Mouse (Mus musculus) gastrocnemius, postnatal 14 days (tissue): ENCODE measurements around the gene Cacna1e. TPM values are rescaled to one million over a fixed set of nuclear protein-coding genes. Genes with fewer than 3 reads are reported as not detected.

Source experiments
- DNase-seq: peaks from one replicate; pipeline ENCODE4 v3.0.0; 2021; ENCODE audit warnings: mixed read lengths
- intact Hi-C: fragments of 180-260 bp; cut with DNase I; formaldehyde crosslinking; loops from one replicate; pipeline ENCODE4 v1.15.1; 2025; ENCODE audit warnings: low total_unique reads
- total RNA-seq, 2 experiments: library from RNA; stranded (reverse); gene quantifications; 2 replicates each; pipeline ENCODE4 v1.2.3; 2021

The Cacna1e gene
- total RNA-seq, 2 experiments from 2014 or later: 0.16 to 0.31 TPM

DNA sequence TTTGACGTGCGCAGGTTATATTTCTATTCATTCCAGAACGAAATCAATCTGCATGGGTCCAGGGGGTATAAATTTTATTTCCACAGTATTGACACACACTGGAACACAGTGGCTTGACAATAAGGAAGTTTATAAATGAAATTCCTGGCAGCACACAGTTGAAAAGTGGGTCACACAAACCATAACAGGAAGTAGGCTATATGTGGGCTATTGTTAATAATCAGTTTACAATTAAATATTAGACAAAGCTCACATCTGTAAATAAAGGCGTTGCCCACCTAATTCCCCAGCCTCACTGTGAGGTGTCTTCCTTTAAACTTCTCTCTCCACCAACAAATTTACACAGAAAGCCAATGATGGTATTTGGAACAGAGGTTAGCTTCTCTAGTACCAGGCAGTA lies 305.6 kb downstream of the Cacna1e start:
- DNase-seq: no peak
- intact Hi-C loops: no loop called here

DNA sequence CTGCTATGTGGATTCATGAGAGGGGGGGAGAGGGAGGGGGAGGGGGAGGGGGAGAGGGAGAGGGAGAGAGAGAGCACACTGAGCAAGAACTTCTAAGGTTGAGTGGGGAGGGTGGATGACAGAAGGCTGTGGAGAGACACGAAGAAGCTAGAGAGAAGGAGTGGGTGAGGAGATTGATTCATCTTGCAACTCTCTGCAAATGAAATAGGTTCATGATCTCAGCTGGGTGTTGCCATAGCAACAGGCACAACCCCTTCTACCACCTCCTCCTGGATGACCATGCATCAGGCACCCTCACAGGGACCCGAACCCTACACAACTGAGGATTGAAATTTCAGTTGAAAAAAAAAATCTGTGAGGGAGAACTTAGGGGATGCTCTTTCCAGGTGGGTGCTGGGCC lies 307.9 kb downstream of the Cacna1e start:
- no peak for DNase-seq
- intact Hi-C loops: no loop called here

DNA sequence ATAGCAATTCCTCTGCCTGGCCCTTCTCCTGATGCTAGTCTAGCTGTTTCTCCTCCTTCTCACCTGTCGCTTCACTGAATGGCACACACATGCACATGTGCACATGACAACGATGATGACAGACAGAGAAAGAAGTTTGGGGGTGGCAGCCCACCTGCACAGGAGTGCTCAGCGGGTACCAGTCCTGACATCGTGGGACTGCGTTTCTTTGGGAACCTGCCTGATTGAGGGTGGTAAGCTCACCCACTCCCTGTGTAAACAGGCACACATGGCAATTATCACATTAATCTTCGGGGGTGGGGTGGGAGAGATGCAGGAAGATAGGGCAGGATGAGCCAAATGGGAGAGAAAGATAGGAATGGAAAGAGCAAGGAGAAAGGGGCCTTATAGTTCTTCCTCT lies 318.3 kb downstream of the Cacna1e start:
- intact Hi-C loops: no loop called here
- DNase-seq: no peak

DNA sequence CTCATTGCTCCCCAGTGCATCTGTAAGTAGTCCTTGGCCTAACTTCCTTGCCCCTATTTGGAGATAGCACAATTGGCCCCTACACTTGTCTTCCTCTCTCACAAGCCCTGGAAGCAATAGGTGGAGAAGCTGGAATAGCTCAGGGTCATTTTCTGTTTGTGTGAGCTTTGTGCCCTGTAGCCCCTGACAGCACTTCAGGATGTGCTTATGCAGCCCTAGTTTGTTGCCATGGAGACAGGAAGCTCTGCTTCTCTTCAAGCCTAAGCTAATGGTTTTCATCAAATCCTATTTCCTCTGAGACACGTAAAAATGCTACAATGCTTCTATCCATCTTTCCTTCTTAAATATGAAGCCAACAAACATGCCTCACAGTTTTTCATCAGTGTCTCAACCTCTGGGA lies 328.5 kb downstream of the Cacna1e start:
- no peak for DNase-seq
- intact Hi-C loops: no loop called here

DNA sequence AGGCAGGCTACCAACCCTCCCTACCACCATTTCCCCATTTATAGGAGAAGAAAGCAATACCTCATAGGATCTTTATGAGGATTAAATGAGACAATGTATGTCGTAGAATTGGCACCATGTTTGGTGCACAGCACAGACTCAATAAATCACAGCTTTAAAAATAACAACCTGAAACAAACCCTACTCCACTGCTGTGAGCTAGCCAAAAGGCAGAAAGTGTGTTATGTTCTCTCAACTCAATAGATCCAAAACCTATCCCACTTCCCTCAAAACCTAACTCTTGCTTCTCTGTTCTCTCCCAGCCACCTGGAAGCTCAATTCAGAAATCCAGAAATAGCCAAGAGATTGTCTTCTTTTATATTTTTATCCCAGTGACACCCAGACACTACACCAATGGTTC lies 331.2 kb downstream of the Cacna1e start:
- no peak for DNase-seq
- intact Hi-C loops: loop anchor here (5.0 kb wide), 1 partner anchor 54 kb away; no protein-coding TSS in a partner anchor

DNA sequence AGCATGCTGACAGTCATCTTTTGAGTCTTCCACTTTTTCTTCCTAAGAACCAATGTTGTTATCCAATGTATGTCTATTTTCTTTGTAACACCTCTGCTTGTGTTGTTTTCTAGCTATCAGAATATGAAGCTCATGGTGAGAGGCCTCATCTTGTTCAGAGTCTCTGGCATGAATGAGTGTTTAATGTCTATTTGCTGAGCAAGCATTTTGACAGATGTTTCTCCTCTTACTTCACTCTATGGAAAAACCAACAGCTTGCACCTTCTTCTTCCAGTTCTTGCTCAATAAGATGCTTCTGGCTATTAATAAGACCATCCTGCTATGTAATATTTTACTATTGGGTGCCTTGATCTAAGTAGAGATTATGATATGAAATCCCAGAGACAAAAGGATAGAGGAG lies 346.9 kb downstream of the Cacna1e start:
- no peak for DNase-seq
- intact Hi-C loops: no loop called here

DNA sequence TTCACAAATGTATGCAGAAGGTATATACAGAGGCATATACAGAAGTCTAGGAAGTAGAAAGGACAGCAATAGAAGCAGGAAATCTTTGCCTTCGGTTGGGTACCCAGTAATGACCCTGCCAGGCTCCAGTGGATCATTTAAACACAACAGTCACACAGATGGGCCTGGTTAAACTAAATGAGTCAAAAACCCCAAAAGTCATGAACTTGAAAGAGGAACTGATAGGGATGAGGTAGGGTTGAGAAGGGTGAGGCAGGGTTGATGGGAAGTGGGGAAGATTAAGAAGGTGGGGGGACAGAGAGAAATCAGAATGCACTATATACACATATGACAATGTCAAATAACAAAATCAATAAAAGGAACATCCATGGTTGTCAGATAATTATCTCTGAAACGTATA lies 347.5 kb downstream of the Cacna1e start:
- intact Hi-C loops: no loop called here
- DNase-seq: no peak

DNA sequence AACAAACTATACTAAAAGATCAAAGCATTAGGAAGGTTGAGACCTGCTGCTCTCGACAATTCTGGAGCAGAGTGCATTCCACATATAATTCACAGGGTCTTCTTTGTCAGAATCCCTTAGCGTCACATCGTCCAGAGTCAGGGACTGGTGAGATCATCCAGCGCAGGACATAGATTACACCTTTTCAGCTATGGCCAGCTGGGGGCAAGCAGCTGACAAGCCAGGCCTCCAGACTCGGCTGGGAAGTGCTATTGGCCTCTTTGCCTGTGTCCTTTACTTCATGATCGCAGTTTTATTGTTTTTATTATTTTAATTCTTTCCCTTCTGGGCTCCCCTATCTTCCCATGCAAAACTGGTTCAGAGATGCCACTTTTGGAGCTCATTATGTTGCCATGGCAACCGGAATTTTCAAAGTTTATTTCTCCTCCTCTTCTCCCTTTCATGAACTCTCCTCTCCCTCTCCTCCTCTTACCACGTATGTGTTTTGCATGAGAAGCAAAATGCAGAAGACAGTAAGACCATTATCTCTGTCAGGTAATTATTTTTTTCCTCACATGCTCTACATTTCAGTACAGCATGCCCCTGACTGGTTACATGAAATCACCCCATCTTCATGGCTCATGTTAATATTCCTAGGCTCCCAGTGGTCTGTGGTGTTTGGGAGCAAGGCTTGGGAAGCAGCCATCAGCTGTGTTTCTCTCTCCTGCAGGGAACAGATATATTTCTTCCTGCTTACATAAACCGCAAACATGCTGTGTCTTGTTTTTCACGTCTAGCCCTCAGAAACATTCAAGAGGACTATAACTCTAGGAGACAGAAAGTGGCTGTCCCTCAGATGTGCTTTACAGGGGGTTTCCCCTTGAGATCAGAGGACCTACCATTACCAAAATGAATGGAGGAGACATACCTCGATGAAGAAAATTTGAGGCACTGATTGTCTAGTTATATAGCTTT lies 351.0 kb downstream of the Cacna1e start:
- DNase-seq: no peak
- intact Hi-C loops: no loop called here

DNA sequence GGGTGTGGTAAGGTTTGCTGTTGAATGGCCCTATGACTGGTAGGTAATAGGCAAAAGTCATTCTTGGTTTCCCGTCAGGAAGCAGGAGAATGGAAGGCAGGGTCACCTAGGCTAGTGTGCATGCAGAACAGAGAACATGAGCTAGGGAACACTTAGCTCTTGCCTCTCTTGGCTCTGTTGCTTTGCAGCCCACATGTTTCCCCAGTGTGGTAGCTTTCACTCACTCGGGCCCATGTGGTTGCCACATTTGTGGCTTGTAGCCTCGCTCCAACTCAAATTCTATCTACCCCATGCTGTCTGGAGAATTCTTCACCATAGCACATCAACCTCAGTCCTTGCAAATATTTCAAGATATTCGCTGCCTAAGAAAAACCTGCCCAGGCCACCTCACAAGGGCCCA lies 354.6 kb downstream of the Cacna1e start:
- DNase-seq: no peak
- intact Hi-C loops: no loop called here

DNA sequence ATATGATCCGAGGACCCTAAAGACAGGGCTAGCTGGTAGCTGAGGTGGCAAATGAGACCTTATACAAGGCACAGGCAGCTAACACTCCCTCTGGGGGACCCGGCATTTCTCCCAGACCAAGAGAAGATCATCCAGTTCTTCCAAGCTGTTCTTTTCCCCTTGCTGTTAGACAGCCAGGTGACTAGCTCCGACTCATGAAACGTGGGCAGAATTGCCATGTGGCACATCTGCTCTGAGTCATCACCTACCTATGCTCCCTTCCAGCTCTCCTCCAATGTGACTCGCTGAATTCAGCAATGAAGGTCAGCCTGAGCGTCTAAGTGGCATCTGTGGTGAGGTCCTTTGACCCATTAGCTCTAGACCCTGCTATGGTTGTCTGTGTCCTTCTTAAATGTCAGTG lies 355.5 kb downstream of the Cacna1e start:
- DNase-seq: no peak
- intact Hi-C loops: no loop called here

DNA sequence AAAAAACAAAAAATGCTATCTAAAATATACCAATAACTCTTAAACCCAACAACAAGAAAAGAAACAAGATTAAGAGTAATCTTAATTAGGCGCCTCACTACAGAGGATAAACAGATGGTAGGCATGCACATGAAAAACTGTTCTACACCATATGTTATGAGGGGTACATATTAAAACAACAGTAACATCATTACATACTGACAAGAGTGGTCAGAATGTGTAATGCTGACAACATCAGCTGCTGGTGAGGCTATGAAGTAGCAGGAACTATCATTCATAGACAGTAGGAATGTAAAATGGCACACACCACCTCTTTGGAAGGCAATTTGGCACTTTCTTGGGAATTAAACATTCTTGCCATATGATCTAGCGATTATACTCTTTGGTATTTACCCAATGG lies 363.6 kb downstream of the Cacna1e start:
- DNase-seq: no peak
- intact Hi-C loops: no loop called here

DNA sequence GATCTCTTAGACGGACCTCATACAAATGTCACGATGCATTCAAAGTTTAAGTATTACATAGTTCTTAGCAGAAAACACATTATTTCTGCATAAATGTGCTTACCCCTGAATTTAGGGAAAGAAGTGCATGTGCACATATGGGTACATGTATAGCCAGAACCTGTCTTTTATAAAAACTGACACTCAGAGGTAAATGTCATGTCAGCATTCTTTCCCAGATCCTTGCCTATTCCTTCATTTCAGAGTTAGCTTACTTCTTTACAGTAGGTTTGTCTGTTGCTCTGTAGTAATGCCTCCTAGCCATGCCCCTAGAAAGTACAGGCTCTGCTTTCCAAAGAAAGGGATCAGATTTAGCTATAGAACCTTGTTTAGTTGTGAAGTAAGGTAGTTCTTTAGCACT lies 369.0 kb downstream of the Cacna1e start:
- no peak for DNase-seq
- intact Hi-C loops: no loop called here

DNA sequence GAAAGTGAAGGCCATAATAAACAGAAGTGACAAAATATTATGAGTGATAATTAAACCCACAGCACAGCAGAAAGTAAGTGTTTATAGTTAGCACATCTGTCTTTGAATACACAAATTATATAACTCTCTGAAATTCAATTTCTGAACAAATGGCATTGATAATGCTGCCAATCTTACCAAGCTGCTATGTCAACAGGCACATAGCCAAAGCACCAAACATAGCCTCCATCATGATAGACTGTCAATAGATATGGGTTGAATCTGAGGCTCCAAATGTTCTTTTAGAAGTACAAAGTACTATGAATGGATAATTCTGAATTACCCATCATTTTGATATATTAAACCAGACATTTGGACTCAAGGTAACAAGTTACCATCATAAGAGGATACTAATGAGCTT lies 372.6 kb downstream of the Cacna1e start:
- intact Hi-C loops: no loop called here
- DNase-seq: no peak

DNA sequence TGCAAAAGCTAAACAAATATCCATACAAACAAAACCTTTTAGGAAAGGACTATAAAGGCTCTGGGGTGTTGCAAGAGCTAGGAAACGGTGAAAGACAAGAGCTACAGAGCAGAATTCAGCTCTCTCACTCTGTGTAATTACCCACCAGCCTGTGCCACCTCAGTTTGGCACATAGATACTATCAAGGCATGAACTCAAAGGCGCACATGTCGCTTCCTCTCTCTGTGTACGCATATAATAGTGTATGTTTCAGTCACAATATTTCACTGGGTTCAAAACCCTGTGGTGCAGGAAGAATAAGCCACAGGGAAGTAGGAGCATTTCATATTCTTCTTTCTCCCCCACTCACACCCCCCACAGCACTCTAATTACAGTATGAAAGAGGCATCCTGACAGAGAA lies 380.3 kb downstream of the Cacna1e start:
- intact Hi-C loops: no loop called here
- DNase-seq: no peak

DNA sequence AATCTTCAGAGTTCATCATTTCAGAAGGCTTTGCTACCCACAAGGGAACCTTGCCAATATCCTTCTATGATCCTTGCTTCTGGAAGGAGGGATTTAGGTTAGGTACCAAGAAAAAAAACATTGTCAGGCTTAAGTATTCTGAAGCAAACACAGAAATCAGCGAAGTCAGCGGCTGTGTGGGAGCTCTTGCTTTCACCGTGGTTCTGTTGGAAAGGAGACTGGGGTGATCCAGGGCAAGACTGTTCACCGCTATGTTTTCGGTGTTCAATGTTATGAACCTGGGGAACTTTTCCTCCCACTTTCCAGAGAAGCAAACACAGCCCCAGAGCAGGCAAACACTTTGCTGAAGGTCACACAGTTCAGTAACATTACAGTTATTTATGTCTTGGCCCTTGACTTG lies 383.4 kb downstream of the Cacna1e start:
- intact Hi-C loops: no loop called here
- no peak for DNase-seq

DNA sequence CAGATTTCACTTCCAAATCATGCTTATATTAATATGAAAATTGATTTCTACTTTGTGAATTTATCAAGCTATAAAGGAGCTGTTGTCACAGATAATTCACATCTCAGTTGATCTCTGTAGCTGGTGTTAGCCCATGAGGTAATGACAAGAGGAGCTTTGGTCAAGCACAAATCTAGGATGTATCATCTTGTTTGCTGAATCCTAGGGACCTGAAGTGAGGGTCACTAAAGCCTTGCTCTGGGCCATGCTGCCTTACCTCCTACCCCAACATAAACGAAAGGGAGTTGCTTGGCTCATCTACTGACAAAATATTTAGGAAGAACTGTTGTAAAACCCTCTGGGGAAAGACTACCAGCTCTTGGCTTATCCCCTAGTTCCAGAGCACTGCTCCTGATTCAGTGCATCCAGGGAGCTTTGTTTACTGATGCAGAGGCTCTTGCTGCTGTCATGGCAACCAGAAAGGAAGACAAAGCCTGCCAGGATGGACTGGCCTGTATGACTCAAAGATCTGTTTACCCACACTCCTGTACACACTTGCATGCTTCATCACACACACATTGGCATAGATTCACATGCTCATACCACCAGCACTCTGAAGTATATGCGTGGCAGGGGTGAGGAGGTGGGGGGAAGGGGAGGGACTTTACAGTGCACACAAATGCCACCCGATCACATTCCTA lies 384.0 kb downstream of the Cacna1e start:
- no peak for DNase-seq
- intact Hi-C loops: no loop called here

DNA sequence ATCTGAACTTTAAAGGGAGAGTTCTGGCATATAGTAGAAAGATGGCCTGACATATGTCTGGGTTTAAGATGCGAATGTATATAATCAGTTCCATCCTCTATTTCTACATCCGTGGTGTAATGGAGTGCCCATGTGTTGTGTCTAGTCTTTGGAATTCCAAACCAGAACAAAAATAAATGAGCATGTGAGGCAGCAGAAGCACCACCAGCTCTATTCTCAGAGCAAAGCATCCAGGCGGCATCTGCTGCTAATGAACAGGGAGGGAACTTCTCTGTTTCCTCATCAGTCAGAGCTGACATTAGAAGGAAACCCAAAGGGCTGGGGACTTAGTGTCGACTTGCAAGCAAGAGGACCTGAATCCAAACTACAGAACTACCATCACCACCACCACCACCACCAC lies 385.5 kb downstream of the Cacna1e start:
- intact Hi-C loops: no loop called here
- no peak for DNase-seq

DNA sequence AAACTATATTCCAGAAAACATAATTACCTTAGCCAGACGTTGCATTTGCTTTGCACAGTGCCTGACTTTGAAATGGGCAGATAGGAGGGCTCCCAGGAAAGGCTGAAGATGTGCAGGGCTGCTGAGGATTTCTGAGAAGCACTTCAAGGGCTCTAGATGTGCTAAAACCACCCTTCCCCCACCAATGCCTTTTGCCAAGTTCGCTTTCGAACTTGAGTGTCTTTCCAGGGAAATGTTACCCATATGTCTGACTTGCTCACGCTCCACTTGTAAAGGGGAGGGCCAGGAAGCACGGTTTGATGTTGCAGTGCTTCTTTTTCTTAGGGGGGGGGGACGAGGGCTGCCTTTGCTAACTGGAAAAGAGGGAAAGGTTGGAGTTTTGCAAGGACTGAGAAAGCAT lies 393.2 kb downstream of the Cacna1e start:
- DNase-seq: no peak
- intact Hi-C loops: no loop called here

DNA sequence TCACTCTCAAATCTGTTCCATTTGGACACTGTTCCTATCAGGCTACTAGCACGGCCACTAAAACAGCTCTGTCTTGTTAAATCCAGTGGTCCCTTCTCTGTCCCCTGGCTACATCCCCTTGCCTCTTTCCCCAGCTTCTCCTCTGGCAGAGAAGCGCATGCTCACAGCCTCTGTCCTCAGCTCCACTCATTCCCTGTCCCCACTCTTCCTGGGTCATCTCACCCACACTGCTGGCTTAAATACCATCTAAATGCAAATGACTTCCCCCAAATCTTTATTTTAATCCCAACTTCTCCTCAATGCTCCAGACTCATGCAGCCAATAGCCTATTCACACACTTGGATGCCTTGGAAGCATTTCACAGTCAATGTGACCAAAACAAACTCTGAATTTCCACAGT lies 407.6 kb downstream of the Cacna1e start:
- DNase-seq: no peak
- intact Hi-C loops: no loop called here

DNA sequence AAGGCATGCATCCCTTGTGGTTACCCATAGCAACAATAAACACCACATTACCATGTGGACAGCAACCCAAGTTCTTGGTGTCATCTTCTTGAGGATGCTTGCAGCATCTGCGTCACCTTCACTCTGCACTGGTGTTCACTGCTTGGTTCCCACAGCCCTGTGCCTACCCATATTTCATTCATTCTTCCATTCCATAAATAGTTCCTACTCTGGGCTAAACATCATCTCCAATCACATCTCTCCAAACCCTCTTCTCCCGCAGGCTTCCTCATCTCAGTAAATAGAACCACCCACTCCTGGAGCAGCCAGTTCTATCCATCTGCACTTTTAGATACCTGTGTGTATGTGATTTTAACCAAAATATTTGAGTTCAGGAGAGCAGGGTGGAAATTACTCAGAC lies 408.6 kb downstream of the Cacna1e start:
- intact Hi-C loops: no loop called here

DNA sequence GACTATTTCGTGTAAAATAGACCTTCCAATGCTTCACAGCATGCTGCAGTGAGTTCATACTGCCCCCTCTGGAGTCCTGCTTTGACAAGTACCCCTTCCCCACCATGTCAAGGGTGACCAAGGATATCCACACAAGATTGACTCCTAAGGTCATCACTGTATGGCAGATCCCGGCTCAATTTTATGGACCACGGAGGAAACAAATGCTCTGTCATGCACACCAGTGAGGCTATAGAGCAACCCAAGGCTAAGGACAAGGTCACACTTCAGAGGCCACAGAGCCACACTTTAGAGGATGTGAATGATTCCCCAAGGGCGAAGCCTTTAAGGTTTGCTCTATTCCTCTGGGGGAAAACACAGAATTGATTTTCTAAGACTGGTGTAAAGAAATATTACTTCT lies 410.1 kb downstream of the Cacna1e start:
- intact Hi-C loops: no loop called here
- no peak for DNase-seq

More for the DNA sequence above, 408.6 kb downstream of the Cacna1e start:
- DNase-seq: no peak
